Mouse (Mus musculus): Measurements from ENCODE around the gene Ppp1r37.

The Ppp1r37 gene

DNA sequence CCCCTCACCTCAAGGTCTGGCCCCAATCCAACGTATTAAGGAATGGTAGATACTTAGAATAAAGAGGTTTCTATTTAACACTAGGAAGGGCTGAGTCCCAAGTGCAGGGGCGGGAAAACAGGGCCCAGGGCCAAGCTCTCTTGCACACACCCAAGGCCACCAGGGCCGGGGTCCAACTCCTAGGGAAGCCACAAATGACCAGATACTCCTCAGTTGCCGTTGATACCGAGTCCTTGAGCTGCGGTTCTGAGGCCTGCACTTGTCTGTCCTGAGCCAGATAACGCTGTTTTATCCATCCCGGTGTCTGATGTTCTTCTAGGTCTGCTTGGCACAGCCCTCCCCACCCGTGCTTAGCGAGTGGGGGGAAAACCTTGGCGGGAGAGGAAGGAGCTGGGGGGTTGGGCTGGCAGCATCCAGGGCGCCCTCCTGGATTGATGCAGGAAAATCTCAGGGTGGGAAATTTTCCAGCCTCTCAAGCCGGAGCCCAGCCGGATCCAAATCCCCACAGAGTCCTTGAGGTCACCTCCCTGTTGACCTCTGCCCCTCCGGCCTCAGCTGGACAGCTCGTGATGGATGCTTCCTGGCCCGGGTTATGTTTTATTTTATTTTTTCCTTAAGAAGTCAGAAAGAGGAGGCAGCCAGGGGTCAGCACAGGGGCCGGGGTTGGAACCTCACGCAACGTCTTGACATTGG is 67.2 kb downstream of the Ppp1r37 start:
- no peak for DNase-seq

DNA sequence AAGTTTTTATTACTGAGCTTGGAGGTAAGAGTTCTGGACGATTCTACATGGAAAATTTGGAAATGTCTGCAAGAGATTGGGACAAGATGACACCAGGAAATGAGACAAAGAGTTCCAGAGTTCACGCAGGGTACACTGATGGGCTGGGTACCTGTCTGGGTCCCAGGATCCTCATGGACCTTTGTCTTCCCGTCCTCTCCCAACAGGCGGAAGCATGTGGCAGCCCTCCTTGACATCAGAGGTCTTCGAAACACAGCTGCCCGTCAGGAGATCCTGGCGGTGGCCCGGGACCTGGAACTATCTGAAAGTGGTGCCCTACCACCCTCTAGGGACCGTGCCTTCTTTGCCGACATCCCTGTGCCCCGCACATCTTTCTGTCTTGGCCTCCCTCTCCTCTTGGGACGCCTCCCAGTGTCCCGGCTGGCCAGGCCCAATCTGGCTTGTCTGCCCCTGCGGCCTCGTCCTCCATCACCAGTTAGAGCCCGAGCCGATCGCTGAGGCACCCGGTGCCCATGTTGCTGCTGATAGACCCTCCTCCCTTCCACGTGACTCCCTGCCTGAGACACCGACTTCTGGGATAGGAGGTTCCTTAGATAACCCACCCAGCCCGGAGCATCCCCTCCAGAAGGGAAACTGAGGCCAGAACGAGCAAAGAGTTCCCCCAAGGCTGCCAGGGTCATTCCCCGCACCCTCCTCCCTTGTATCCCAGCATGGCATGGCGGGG is 68.0 kb downstream of the Ppp1r37 start:
- DNase-seq = no peak

DNA sequence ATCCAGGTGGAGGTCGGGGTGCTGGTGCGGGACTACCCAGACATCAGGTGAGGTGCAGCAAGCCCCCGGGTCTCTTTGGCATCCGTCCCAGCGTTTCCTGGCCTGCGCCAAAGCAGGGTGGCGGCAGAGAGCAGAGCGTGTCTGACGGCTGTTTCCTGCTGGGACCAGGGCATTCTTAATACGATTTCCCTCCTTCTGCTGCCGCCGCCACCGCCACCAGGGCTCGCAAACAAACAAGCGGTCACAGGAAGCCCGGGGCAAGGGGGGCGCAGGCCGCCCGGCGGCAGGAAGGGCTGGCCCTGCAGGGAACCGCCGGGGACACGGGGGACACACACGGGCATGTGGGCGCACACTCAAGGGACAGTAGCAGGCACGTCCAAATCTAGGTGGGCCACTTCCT is 71.1 kb downstream of the Ppp1r37 start:
- DNase-seq = no peak

DNA sequence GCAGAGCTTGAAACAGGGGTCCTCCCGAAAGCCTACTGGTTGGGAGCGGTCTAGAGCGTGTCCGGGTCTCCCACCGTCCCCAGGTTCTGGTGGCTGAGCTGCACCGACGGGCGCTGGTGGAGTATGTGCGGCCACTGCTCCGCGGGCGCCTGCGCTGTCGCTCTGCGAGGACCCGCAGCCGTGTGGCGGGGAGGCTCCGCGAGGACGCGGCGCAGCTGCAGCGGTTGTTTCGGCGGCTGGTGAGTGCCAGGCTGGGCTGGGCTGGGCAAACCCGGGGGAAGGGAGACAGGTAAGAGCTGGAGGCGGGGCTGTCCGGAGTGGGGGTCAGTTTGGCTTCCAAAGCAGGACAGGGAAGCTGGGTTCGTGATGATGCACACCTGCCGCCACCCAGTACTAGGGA is 73.4 kb downstream of the Ppp1r37 start:
- DNase-seq = no peak

DNA sequence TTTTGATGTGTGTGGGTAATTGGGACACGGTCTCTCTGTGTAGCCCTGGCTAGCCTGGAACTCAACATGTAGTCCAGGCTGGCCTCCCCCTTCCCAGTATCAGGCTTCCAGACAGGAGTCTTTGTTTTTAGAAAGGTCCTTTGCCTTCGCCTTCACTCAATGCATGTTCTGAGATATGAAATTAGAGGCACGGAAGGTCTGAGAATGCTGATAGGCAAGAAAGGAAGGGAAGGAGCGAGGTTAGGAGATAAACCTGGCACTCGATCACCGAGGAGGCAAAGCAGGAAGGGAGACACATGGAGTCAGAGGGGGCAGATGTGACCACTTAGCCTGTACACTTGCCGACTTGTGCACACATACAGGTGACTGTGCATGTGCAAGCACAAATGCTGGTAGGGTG is 76.3 kb downstream of the Ppp1r37 start:
- DNase-seq = no peak

DNA sequence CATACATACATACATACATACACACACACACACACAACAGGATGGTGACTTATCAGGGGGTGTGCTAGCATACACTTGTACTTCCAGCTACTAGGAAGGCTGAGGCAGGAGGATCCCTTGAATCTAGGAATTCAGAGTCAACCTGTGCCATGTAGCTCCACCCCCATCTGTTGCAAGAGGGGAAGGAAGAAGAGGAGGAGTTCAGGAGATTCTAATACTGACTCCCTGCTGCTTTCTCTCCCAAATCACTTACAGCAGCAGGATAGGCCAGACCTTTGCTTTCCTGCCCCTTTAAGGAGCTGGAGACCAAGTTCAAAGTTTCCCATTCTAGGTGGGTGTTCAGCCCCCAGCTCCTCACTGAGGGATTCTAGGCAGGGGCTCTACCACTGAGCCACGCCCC is 77.4 kb downstream of the Ppp1r37 start:
- DNase-seq = no peak

DNA sequence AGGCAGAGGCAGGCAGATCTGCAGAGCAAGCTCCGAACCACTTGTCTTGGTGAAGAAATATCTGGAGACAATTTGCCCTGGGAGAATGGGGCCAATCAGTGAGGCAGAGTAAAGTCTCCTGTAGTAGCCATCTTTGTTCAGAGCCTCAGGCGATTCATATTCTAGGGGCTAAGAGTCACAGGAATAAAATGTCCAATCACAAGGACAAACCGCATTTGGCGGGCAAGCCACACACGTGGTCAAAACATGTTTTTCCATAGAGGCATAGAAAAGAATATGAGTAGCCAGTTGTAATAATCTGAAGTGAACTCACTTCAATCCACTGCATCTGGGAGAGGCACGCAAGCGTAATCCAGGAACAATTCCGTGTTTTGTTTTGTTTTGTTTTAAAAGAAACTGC is 79.6 kb downstream of the Ppp1r37 start:
- DNase-seq = no peak

All from cerebellum, adult 11 months (tissue).